Mouse (Mus musculus) CH12.LX (cell line): ENCODE results near the gene Fgfr2.

Source experiments
- CHD2 ChIP-seq: IDR thresholded peaks from 2 replicates; pipeline ENCODE4 v1.6.1; 2011; ENCODE audit warnings: low read length, improper control_type of control experiment
- CTCF ChIP-seq, 2 experiments: IDR thresholded peaks in 1 of 2; conservative IDR thresholded peaks in 1 of 2; 2 replicates each; pipeline ENCODE4 v1.5.1; 2011 to 2012; ENCODE audit warnings: low read depth in 2 of 2, low read length in 2 of 2, improper control_type of control experiment in 1 of 2, inconsistent platforms in 1 of 2, mild to moderate bottlenecking in 1 of 2, moderate library complexity in 1 of 2
- KAT2A ChIP-seq: IDR thresholded peaks from 2 replicates; pipeline ENCODE4 v1.6.1; 2012; ENCODE audit warnings: low read length, improper control_type of control experiment, inconsistent platforms; ENCODE audit not compliant: insufficient replicate concordance
- POLR2A ChIP-seq: IDR thresholded peaks from 2 replicates; pipeline ENCODE4 v1.6.1; 2011; ENCODE audit warnings: low read depth, mild to moderate bottlenecking, improper control_type of control experiment, low read length

- TF ChIP-seq POLR2A (no peak), KAT2A (no peak), CHD2 (no peak), CTCF (conservative IDR thresholded peaks at IDR 0.05 in 1 of 2, IDR thresholded peaks at IDR 0.05 in 1 of 2; ENCODE audit: low read depth in 2 of 2, low read length in 2 of 2) (no peak)
These were observed 891.7 kb downstream of the Fgfr2 start for GRCm38 (mm10) chr7:132231476-132231875.
